Mouse (Mus musculus) kidney, adult 2 months (tissue): ENCODE results near the gene Eif4a1.

Experiments used
- CTCF ChIP-seq: fragments of 200-500 bp; conservative IDR thresholded peaks from 2 replicates; pipeline ENCODE4 v1.5.1; 2011; ENCODE audit warnings: low read depth, mild to moderate bottlenecking, control low read depth, low read length, moderate library complexity, mixed read lengths; ENCODE audit not compliant: insufficient read depth, insufficient read length
- POLR2A ChIP-seq: fragments of 200-500 bp; IDR thresholded peaks from one replicate; pipeline ENCODE4 v1.6.1; 2011; ENCODE audit warnings: low read depth, low read length, control low read depth

DNA sequence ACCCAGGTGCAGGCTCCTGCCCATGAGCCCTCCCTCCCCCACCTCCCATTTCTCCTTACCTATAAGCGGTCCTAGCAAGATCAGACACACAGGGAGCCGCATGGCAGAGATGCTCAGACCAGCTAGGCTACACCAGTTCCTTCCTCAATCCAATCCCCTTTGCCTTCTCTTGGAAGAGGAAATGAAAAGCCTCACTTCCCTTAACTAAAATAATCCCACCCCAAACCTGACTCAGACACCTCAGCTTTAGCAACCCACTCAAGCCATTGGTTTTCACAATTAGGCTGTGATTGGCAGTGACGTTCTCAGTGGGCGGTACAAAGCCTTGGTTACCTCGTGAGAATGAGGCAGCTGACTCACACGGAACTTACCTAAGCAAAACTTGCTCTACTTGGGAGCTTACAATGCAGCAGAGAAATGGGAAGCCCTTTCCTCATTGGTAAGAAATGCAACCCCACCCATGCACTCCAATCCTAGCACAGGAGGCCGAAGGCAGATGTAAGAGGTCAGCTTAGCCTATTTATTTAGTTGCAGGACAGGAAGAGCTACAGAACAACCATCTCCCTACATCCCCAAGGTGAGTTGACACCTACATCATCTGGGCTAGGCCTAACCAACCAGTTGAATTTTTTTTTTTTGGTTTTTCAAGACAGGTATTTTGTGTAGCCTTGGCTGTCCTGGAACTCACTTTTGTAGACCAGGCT, 6.1 kb downstream of the Eif4a1 start, which contains the start of gene Cd68:
- TF ChIP-seq CTCF (no peak), POLR2A (no peak)
